Mouse (Mus musculus) forebrain, embryonic 14.5 days (tissue): ENCODE data around the gene Ebf4. TPM values are rescaled to one million over a fixed set of nuclear protein-coding genes. Genes with fewer than 3 reads are reported as not detected.
A peak's percentile ranks its signal among the peaks of the same experiment; 100 is the strongest.

Experiments used
- ATAC-seq: fragments of 200-750 bp; cut with Nextera tagmentation; 2 replicates; pipeline ENCODE4 v1.8.0; 2017; ENCODE audit warnings: mild to moderate bottlenecking, moderate library complexity
- DNase-seq: peaks from one replicate; pipeline ENCODE4 v3.0.0-alpha.2; 2015; ENCODE audit warnings: low spot score
- H3K27ac ChIP-seq: fragments of 300-500 bp; sonication (generic); 2 replicates; pipeline ENCODE4 v1.5.1; 2014; ENCODE audit warnings: low read depth, mild to moderate bottlenecking, control low read depth, low read length, moderate library complexity
- H3K27me3 ChIP-seq: fragments of 300-500 bp; sonication (generic); replicated peaks from 2 replicates; pipeline ENCODE4 v1.6.1; 2014; ENCODE audit warnings: low read length, control low read depth, mixed read lengths; ENCODE audit not compliant: control insufficient read depth, insufficient read depth
- H3K36me3 ChIP-seq: fragments of 300-500 bp; sonication (generic); 2 replicates; pipeline ENCODE4 v1.6.1; 2014; ENCODE audit warnings: low read length, control low read depth; ENCODE audit not compliant: control insufficient read depth, insufficient read depth
- H3K4me1 ChIP-seq: fragments of 300-500 bp; sonication (generic); 2 replicates; pipeline ENCODE4 v1.6.1; 2014; ENCODE audit warnings: antibody characterized with exemption, low read length, control low read depth; ENCODE audit not compliant: control insufficient read depth, insufficient read depth
- H3K4me2 ChIP-seq: fragments of 300-500 bp; sonication (generic); 2 replicates; pipeline ENCODE4 v1.6.1; 2014; ENCODE audit warnings: mild to moderate bottlenecking, control low read depth, low read length
- H3K4me3 ChIP-seq: fragments of 300-500 bp; sonication (generic); 2 replicates; pipeline ENCODE4 v1.5.1; 2014; ENCODE audit warnings: low read depth, low read length, control low read depth
- H3K9ac ChIP-seq: fragments of 300-500 bp; sonication (generic); 2 replicates; pipeline ENCODE4 v1.6.1; 2014; ENCODE audit warnings: mild to moderate bottlenecking, low read length, control low read depth, moderate library complexity
- H3K9me3 ChIP-seq: fragments of 300-500 bp; sonication (generic); replicated peaks from 2 replicates; pipeline ENCODE4 v1.6.1; 2016; ENCODE audit warnings: low read length, control low read depth, mixed read lengths; ENCODE audit not compliant: control insufficient read depth
- WGBS: fragments of 180-500 bp; shearing (Covaris S2); extraction: QIAGEN DNeasy Blood & Tissue Kit; methylation state at CpG from one replicate; pipeline ENCODE4 v1.1.7; 2014; 5-methylcytosine and 5-hydroxymethylcytosine counted together
- polyA plus RNA-seq: library from polyadenylated mRNA; unstranded; fragments of >200 nt; fragmentation: Nextera tagmentation; extraction: Ambion mirVana; gene quantifications from 2 replicates; pipeline ENCODE4 v1.2.1, GENCODE M21; 2014

Ebf4 gene
- polyA plus RNA-seq, 1 experiment from 2014 or later, result 2.4 TPM

- H3K4me1 ChIP-seq, result peaks cover 7% of the 10 kb centered on the region
- H3K4me3 ChIP-seq, result peak overlapping the region; percentile 73
- H3K27me3 ChIP-seq, result no peaks in the 10 kb centered on the region
- ATAC-seq (peak; percentile 38), DNase-seq (no peak)
- peak overlapping the region; percentile 91 for H3K9ac ChIP-seq
- peaks cover 34% of the 10 kb centered on the region for H3K36me3 ChIP-seq
- H3K27ac ChIP-seq, result peak overlapping the region; percentile 85
- 2% methylated on average over 14 of the region's 14 CpGs for WGBS
- peak overlapping the region; percentile 90 for H3K4me2 ChIP-seq
- no peaks in the 10 kb centered on the region for H3K9me3 ChIP-seq
Observed at GRCm38 (mm10) chr2:130273732-130274131, 21.2 kb upstream of the Ebf4 start.

- DNase-seq (peak; percentile 99), ATAC-seq (peak; percentile 97)
- peaks cover 7% of the 10 kb centered on the region for H3K4me1 ChIP-seq
- peak within 1 kb of the TSS; percentile 73 for H3K4me3 ChIP-seq
- H3K4me2 ChIP-seq, result peak within 1 kb of the TSS; percentile 90
- H3K36me3 ChIP-seq, result peaks cover 37% of the 10 kb centered on the region
- WGBS, result under 1% methylated on average over 68 of the region's 68 CpGs
- H3K27ac ChIP-seq, result peak within 1 kb of the TSS; percentile 89
- H3K9me3 ChIP-seq, result no peaks in the 10 kb centered on the region
- peak within 1 kb of the TSS; percentile 91 for H3K9ac ChIP-seq
- H3K27me3 ChIP-seq, result no peaks in the 10 kb centered on the region
Observed at GRCm38 (mm10) chr2:130274149-130274861, 20.7 kb upstream of the Ebf4 start, which contains the start of gene Nop56. TSS of gene Nop56 (plus strand) at chr2:130274430.

- H3K4me3 ChIP-seq, result peak overlapping the region; percentile 73
- WGBS, result 4% methylated on average over 10 of the region's 10 CpGs
- H3K27ac ChIP-seq, result peak overlapping the region; percentile 89
- H3K36me3 ChIP-seq, result peaks cover 42% of the 10 kb centered on the region
- ATAC-seq, result no peak
- H3K27me3 ChIP-seq, result no peaks in the 10 kb centered on the region
- H3K9ac ChIP-seq, result peak overlapping the region; percentile 79
- H3K4me1 ChIP-seq, result peaks cover 7% of the 10 kb centered on the region
- peak overlapping the region; percentile 90 for H3K4me2 ChIP-seq
- no peaks in the 10 kb centered on the region for H3K9me3 ChIP-seq
- no peak for DNase-seq
Observed at GRCm38 (mm10) chr2:130274862-130275261, 20.1 kb upstream of the Ebf4 start.

GRCm38 (mm10) chr2:130275649-130276048 is 19.3 kb upstream of the Ebf4 start:
- H3K4me3 ChIP-seq, result peak overlapping the region; percentile 73
- no peaks in the 10 kb centered on the region for H3K9me3 ChIP-seq
- peak overlapping the region; percentile 90 for H3K4me2 ChIP-seq
- no peak for ATAC-seq
- H3K27me3 ChIP-seq, result no peaks in the 10 kb centered on the region
- WGBS, result 35% methylated on average over 6 of the region's 6 CpGs
- peak; percentile 55 for DNase-seq
- peaks cover 50% of the 10 kb centered on the region for H3K36me3 ChIP-seq
- H3K27ac ChIP-seq, result no peak overlapping the region
- peaks cover 7% of the 10 kb centered on the region for H3K4me1 ChIP-seq
- H3K9ac ChIP-seq, result peak overlapping the region; percentile 79

GRCm38 (mm10) chr2:130279600-130280091 is 15.3 kb upstream of the Ebf4 start:
- Histone ChIP-seq H3K4me3 (no peak overlapping the region), H3K27ac (no peak overlapping the region), H3K4me2 (no peak overlapping the region), H3K36me3 (peaks cover 65% of the 10 kb centered on the region), H3K9me3 (no peaks in the 10 kb centered on the region), H3K9ac (no peak overlapping the region), H3K27me3 (no peaks in the 10 kb centered on the region), H3K4me1 (peaks cover 8% of the 10 kb centered on the region; the same call in 1 of the 2 replicates)
- ATAC-seq (no peak), DNase-seq (no peak)
- WGBS, result 32% methylated on average over 8 of the region's 8 CpGs

- Histone ChIP-seq H3K4me3 (no peak overlapping the region), H3K9me3 (no peaks in the 10 kb centered on the region), H3K4me1 (peaks cover 8% of the 10 kb centered on the region; the same call in 1 of the 2 replicates), H3K36me3 (peaks cover 65% of the 10 kb centered on the region), H3K27me3 (no peaks in the 10 kb centered on the region), H3K4me2 (no peak overlapping the region), H3K27ac (no peak overlapping the region), H3K9ac (no peak overlapping the region)
- 60% methylated on average over 7 of the region's 7 CpGs for WGBS
- no peak for ATAC-seq
- no peak for DNase-seq
Observed at GRCm38 (mm10) chr2:130280224-130280623, 14.7 kb upstream of the Ebf4 start.

GRCm38 (mm10) chr2:130280818-130281217 is 14.2 kb upstream of the Ebf4 start:
- no peaks in the 10 kb centered on the region for H3K27me3 ChIP-seq
- ATAC-seq (no peak), DNase-seq (peak; percentile 38)
- H3K36me3 ChIP-seq, result peaks cover 61% of the 10 kb centered on the region
- H3K4me1 ChIP-seq, result peaks cover 3% of the 10 kb centered on the region; the same call in 1 of the 2 replicates
- H3K9me3 ChIP-seq, result no peaks in the 10 kb centered on the region
- 59% methylated on average over 4 of the region's 4 CpGs for WGBS
- no peak overlapping the region for H3K27ac ChIP-seq
- H3K9ac ChIP-seq, result no peak overlapping the region
- H3K4me3 ChIP-seq, result no peak overlapping the region
- no peak overlapping the region for H3K4me2 ChIP-seq

GRCm38 (mm10) chr2:130283854-130284654 is 10.9 kb upstream of the Ebf4 start, which contains the start of gene Idh3b:
TSS of gene Idh3b (minus strand) at chr2:130284547.
- peak; percentile 92 for DNase-seq
- peak within 1 kb of the TSS; percentile 75 for H3K4me3 ChIP-seq
- H3K36me3 ChIP-seq, result peaks cover 31% of the 10 kb centered on the region
- H3K9ac ChIP-seq, result peak within 1 kb of the TSS; percentile 83
- H3K4me1 ChIP-seq, result peaks cover 3% of the 10 kb centered on the region; the same call in 1 of the 2 replicates
- no peaks in the 10 kb centered on the region for H3K9me3 ChIP-seq
- no peaks in the 10 kb centered on the region for H3K27me3 ChIP-seq
- peak within 1 kb of the TSS; percentile 95 for H3K4me2 ChIP-seq
- WGBS, result under 1% methylated on average over 51 of the region's 51 CpGs
- ATAC-seq, result peak; percentile 93
- peak within 1 kb of the TSS; percentile 6; the same call in 1 of the 2 replicates for H3K27ac ChIP-seq
